Mouse (Mus musculus): Measurements from ENCODE around the gene Tgds. TPM values are rescaled to one million over a fixed set of nuclear protein-coding genes. Genes with fewer than 3 reads are reported as not detected.
A peak's percentile ranks its signal among the peaks of the same experiment; 100 is the strongest.

Gene Tgds
- polyA plus RNA-seq, 1 experiment from 2014 or later: 31.6 TPM

GRCm38 (mm10) chr14:118098265-118098664 lies 34.3 kb downstream of the Tgds start:
- Histone ChIP-seq H3K36me3 (ENCODE audit: insufficient read depth, low read length) (no peaks in the 10 kb centered on the region), H3K4me3 (replicated peaks; ENCODE audit: low read depth, low read length) (no peak overlapping the region), H3K27me3 (ENCODE audit: insufficient read depth, low read length) (no peaks in the 10 kb centered on the region), H3K4me1 (replicated peaks; ENCODE audit: insufficient read depth, low read length) (no peaks in the 10 kb centered on the region), H3K27ac (no peak overlapping the region), H3K9ac (ENCODE audit: low read depth, low read length) (no peak overlapping the region), H3K4me2 (ENCODE audit: low read length) (no peak overlapping the region), H3K9me3 (replicated peaks; ENCODE audit: low read length) (no peaks in the 10 kb centered on the region)
- WGBS: 55% methylated on average over 2 of the region's 2 CpGs
- no peak for TF ChIP-seq CTCF (IDR thresholded peaks at IDR 0.05; ENCODE audit: low read depth)
- no peak for ATAC-seq (replicated peaks; ENCODE audit: low FRiP score, low read depth)
- DNase-seq (ENCODE audit: low spot score): no peak

- Histone ChIP-seq H3K9ac (ENCODE audit: low read depth, low read length) (peak overlapping the region; percentile 58), H3K4me3 (replicated peaks; ENCODE audit: low read depth, low read length) (peak overlapping the region; percentile 73), H3K27ac (no peak overlapping the region), H3K4me2 (ENCODE audit: low read length) (peak overlapping the region; percentile 68), H3K4me1 (replicated peaks; ENCODE audit: insufficient read depth, low read length) (no peaks in the 10 kb centered on the region), H3K9me3 (replicated peaks; ENCODE audit: low read length) (no peaks in the 10 kb centered on the region), H3K27me3 (ENCODE audit: insufficient read depth, low read length) (no peaks in the 10 kb centered on the region), H3K36me3 (ENCODE audit: insufficient read depth, low read length) (no peaks in the 10 kb centered on the region)
- WGBS: 2% methylated on average over 18 of the region's 18 CpGs
- DNase-seq (ENCODE audit: low spot score) (peak; percentile 54), ATAC-seq (replicated peaks; ENCODE audit: low FRiP score, low read depth) (peak; percentile 38; the same call in 1 of the 2 replicates)
- TF ChIP-seq CTCF (IDR thresholded peaks at IDR 0.05; ENCODE audit: low read depth): no peak
Measured at GRCm38 (mm10) chr14:118089806-118090392, 42.7 kb downstream of the Tgds start.

- WGBS: 1% methylated on average over 44 of the region's 44 CpGs
- no peak for TF ChIP-seq CTCF (IDR thresholded peaks at IDR 0.05; ENCODE audit: low read depth)
- H3K4me1 ChIP-seq (replicated peaks; ENCODE audit: insufficient read depth, low read length): no peaks in the 10 kb centered on the region
Measured at GRCm38 (mm10) chr14:118089215-118089805, 43.2 kb downstream of the Tgds start.

GRCm38 (mm10) chr14:118088437-118089207 lies 43.9 kb downstream of the Tgds start:
- WGBS: 9% methylated on average over 22 of the region's 22 CpGs
- no peaks in the 10 kb centered on the region for H3K9me3 ChIP-seq (replicated peaks; ENCODE audit: low read length)
- H3K4me1 ChIP-seq (replicated peaks; ENCODE audit: insufficient read depth, low read length): no peaks in the 10 kb centered on the region
- no peaks in the 10 kb centered on the region for H3K27me3 ChIP-seq (ENCODE audit: insufficient read depth, low read length)
- ATAC-seq (replicated peaks; ENCODE audit: low FRiP score, low read depth): peak; percentile 63; the same call in 1 of the 2 replicates
- H3K27ac ChIP-seq: peak overlapping the region; percentile 78
- no peaks in the 10 kb centered on the region for H3K36me3 ChIP-seq (ENCODE audit: insufficient read depth, low read length)
- H3K9ac ChIP-seq (ENCODE audit: low read depth, low read length): peak overlapping the region; percentile 58
- no peak for TF ChIP-seq CTCF (IDR thresholded peaks at IDR 0.05; ENCODE audit: low read depth)
- H3K4me3 ChIP-seq (replicated peaks; ENCODE audit: low read depth, low read length): peak overlapping the region; percentile 73
- peak overlapping the region; percentile 68 for H3K4me2 ChIP-seq (ENCODE audit: low read length)
- peak; percentile 42 for DNase-seq (ENCODE audit: low spot score)

More at GRCm38 (mm10) chr14:118089215-118089805, 43.2 kb downstream of the Tgds start:
- H3K4me2 ChIP-seq (ENCODE audit: low read length): peak overlapping the region; percentile 68
- no peaks in the 10 kb centered on the region for H3K9me3 ChIP-seq (replicated peaks; ENCODE audit: low read length)
- H3K36me3 ChIP-seq (ENCODE audit: insufficient read depth, low read length): no peaks in the 10 kb centered on the region
- peak; percentile 88 for ATAC-seq (replicated peaks; ENCODE audit: low FRiP score, low read depth)
- peak overlapping the region; percentile 78 for H3K27ac ChIP-seq
- peak overlapping the region; percentile 73 for H3K4me3 ChIP-seq (replicated peaks; ENCODE audit: low read depth, low read length)
- peak overlapping the region; percentile 58 for H3K9ac ChIP-seq (ENCODE audit: low read depth, low read length)
- peak; percentile 90 for DNase-seq (ENCODE audit: low spot score)
- H3K27me3 ChIP-seq (ENCODE audit: insufficient read depth, low read length): no peaks in the 10 kb centered on the region

- no peak overlapping the region for H3K9ac ChIP-seq (ENCODE audit: low read depth, low read length)
- DNase-seq (ENCODE audit: low spot score) (peak; percentile 76), ATAC-seq (replicated peaks; ENCODE audit: low FRiP score, low read depth) (no peak)
- no peaks in the 10 kb centered on the region for H3K4me1 ChIP-seq (replicated peaks; ENCODE audit: insufficient read depth, low read length)
- no peak for TF ChIP-seq CTCF (IDR thresholded peaks at IDR 0.05; ENCODE audit: low read depth)
- H3K27ac ChIP-seq: no peak overlapping the region
- no peaks in the 10 kb centered on the region for H3K36me3 ChIP-seq (ENCODE audit: insufficient read depth, low read length)
- H3K4me3 ChIP-seq (replicated peaks; ENCODE audit: low read depth, low read length): no peak overlapping the region
- WGBS: 29% methylated on average over 5 of the region's 5 CpGs
- no peaks in the 10 kb centered on the region for H3K27me3 ChIP-seq (ENCODE audit: insufficient read depth, low read length)
- no peaks in the 10 kb centered on the region for H3K9me3 ChIP-seq (replicated peaks; ENCODE audit: low read length)
- H3K4me2 ChIP-seq (ENCODE audit: low read length): no peak overlapping the region
Measured at GRCm38 (mm10) chr14:118086271-118087035, 46.1 kb downstream of the Tgds start.

- no peaks in the 10 kb centered on the region for H3K36me3 ChIP-seq (ENCODE audit: insufficient read depth, low read length)
- H3K4me2 ChIP-seq (ENCODE audit: low read length): no peak overlapping the region
- H3K27me3 ChIP-seq (ENCODE audit: insufficient read depth, low read length): no peaks in the 10 kb centered on the region
- no peaks in the 10 kb centered on the region for H3K9me3 ChIP-seq (replicated peaks; ENCODE audit: low read length)
- no peak for TF ChIP-seq CTCF (IDR thresholded peaks at IDR 0.05; ENCODE audit: low read depth)
- H3K4me1 ChIP-seq (replicated peaks; ENCODE audit: insufficient read depth, low read length): no peaks in the 10 kb centered on the region
- H3K27ac ChIP-seq: no peak overlapping the region
- WGBS: 94% methylated on average over 6 of the region's 6 CpGs
- DNase-seq (ENCODE audit: low spot score) (no peak), ATAC-seq (replicated peaks; ENCODE audit: low FRiP score, low read depth) (no peak)
- H3K9ac ChIP-seq (ENCODE audit: low read depth, low read length): no peak overlapping the region
- no peak overlapping the region for H3K4me3 ChIP-seq (replicated peaks; ENCODE audit: low read depth, low read length)
Measured at GRCm38 (mm10) chr14:118083851-118084250, 48.7 kb downstream of the Tgds start.

Data from kidney, postnatal 0 days (tissue).